Mouse (Mus musculus): Measurements from ENCODE around the gene Gm42906.

DNA sequence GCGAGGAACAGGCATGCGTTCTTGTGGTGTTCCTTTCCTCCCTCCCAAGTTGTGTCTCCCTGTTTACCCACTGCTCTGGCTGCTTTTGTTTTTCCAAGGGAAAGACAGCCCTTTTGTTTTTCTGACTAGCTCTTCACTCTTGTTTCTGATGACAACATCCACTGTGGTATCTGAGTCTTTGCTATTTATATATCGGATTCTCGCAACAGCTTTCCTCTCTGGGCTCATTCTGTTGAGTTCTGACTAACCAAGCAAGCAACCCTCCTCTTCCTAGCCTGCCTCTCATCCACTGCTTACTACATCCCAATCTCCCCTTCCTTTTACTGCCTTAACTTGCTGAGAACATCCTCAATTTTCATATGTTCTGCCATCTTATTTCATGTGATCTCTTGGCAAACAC lies 353.7 kb downstream of the Gm42906 start:
- TF ChIP-seq POLR2A (IDR thresholded peaks at IDR 0.05; ENCODE audit: insufficient read depth, low read depth, low read length) (no peak), CTCF (IDR thresholded peaks at IDR 0.05; ENCODE audit: insufficient read depth, low read depth, low read length) (no peak)

Measured in olfactory bulb, adult 2 months (tissue).